Mouse (Mus musculus): Measurements from ENCODE around the gene Mrps16.

Mrps16 gene

DNA sequence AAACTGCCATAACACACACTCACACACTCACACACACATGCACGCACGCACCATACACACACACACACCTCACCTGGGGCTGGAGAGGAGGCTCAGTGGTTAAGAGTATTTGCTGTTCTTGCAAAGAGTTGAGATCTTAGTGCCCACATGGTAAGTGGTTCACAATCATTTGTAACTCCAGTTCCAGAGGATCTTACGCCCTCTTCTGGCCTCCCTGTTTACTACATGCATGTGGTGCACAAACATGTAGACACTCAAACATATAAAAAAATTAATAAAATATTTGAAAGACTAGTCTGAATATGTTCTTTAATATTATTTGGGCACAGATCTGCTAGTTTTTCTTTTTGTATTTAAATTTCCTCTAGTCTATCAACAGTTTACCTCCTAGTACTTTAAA lies 25.2 kb downstream of the Mrps16 start:
- DNase-seq (ENCODE audit: low read depth, low spot score), result no peak

DNA sequence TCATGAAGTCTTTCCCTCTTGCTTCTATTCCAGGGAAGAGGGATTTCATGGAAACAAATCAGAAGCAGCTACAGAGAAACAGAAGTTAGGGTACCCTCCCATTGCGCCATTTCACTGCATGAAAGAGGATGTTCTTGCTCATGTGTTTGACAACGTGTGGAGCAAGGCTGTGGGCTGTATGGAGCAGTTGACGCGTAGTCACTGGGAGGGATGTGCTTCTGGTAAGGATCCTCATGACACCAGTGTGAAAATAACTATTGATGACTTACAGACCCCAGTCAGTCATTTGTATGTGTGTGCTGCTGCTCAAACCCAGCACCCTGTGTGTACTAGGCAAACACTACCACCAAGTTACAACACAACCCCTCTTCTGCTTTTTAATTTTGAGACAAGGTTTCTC lies 30.2 kb downstream of the Mrps16 start:
- DNase-seq (ENCODE audit: low read depth, low spot score), result no peak

DNA sequence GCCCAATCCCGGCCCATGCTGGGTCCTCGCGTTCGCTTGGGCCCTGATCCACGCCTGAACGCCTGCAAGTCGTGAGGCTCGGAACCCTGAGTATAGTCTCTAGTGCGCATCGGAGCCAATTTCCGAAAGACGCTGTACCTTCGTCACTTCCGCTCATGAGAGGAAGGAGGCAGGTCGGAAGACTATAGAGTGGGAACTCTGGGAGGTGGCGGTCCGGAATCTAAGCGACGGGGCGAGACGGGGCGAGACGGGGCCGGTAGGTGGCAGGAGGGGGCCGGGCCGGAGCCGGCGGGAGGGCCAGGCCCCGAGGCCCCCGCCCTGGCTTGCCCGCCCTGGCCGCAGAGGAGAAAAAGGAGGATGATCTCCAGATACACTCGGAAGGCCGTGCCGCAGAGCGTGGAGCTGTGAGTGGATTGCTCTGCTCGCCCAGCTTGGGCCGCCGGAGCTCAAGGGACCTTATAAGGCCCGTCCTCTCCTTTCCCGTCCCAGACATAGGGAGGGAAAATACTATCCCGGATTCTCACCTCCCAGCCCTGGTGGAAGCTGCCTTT lies 45.4 kb downstream of the Mrps16 start, which contains the start of the genes Ecd and Fam149b:
Ecd (minus strand) TSS at position 131 of the 551 bp plus-strand sequence.
Fam149b (plus strand) TSS at position 172 of the 551 bp plus-strand sequence.
- DNase-seq (ENCODE audit: low read depth, low spot score), result peak; percentile 96

DNA sequence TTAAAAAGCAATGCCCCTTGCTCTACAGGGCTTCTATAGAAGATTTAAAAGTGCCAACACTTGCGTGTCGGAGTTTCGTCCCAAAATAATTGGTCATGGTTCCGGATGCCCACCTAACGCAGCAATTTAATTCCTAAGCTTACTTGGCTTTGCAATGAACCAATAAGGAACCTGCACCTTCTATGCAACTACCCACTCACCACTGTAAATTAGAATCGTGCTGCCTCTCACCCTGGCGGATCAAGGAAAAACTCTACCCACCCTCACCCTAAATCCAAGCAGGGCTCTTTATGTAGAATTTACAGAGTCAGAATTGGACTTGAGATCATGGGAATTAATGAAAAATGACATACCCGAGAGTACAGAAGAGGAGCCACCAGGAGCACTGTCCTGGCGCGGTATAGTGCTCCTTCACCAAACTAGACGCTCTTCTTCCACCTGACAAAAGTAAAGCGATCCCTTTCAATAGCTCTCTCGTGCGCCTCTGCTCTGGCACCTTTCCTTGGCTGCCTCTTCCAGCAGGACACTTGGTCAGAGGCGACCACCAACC lies 45.9 kb downstream of the Mrps16 start:
- DNase-seq (ENCODE audit: low read depth, low spot score), result peak; percentile 52

DNA sequence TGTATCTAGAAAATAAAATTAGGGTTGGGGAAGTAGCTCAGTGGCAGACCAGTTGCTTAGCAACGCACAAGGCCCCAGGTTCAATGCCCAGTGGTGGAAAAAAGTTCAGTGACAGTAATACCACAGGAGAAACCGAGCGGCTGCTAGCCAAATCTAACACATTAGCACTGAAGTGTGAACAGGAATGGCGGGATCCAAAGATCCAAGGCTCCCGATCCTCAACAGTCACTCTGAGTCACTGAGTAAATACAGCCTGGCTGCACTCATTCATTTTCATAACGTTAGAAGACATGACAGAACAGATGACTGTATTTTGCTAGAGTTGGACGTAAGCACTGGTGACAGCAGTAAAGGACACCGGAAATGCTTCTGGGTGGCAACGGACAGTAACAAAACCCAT lies 47.5 kb downstream of the Mrps16 start:
- DNase-seq (ENCODE audit: low read depth, low spot score), result no peak

DNA sequence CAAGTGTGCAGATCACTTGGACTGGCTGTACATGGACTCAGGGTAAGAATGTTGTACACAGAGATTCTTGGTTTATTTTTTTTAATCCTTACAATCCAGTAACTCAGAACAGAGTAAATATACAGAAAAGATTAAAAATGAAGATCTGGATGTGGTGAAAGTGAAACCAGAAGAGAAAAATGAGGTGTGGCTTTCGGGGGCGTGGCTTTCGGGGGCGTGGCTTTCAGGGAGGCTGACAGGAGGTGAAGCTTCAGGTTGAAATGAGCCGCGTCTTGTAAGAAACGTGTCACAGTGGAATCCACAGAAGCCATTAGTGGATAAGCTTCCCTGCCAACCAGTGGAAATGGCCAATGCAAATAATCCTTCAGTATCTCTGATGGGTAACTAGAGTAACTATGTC lies 52.6 kb downstream of the Mrps16 start:
- no peak for DNase-seq (ENCODE audit: low read depth, low spot score)

DNA sequence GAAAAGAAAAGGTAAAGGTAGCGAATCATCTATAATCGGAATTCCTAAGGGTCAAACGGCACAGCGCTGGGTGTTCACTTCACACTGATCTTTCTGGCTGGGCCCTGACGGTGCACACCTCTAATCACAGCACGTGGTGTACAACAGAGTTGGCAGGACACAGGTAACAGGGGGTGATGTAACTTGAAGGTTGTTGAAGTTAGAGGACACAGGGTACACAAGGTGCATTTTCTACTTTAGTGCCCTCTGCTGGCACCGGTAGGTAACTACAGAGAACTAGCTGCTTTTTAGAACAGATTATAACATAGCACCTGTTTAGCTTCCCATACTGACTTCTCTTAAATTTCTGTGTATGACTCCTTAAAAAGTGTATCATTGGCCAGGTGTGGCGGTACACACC lies 53.3 kb downstream of the Mrps16 start:
- DNase-seq (ENCODE audit: low read depth, low spot score), result no peak

DNA sequence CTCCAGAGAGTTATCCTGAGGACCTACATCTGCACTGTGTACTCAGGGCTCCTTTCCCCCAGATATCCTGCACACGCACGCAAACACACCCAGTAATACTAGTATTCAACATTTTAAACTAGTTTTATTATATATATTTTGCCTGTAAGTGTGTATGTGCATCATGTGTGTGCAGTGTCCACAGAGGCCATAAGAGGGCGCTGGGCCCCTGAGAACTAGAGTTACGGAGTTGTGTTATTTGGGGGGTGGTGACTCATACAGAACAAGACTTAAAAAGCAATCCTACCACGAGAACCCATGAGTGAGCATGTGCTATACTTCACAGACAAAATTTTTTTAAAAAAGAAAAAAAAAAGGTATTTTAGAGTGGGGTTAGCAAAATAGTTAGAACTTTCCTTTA lies 54.0 kb downstream of the Mrps16 start:
- no peak for DNase-seq (ENCODE audit: low read depth, low spot score)
